Mouse (Mus musculus): ENCODE results near the gene Specc1. TPM values are rescaled to one million over a fixed set of nuclear protein-coding genes. Genes with fewer than 3 reads are reported as not detected.

The Specc1 gene
- polyA plus RNA-seq, 1 experiment: 79.7 TPM

DNA sequence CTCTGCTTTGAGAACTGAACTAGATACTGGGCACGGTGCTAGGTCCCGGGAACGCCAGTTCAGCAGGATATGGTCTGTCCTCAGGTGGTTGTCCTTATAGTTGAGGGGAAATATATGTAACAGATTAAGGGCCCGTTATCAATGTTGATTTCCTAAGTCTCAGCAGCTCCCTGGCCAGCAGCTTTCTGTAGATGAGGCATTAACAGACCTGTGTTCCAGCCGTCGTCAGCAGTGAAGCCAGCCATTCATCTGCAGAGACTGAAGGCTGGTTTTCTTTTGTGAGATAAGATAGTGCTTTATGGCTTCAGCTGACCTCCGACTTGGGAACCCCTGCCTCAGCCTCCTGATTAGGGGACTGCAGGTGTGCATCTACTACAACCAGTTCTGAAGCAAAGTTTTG is 307.5 kb downstream of the Specc1 start:
- TF ChIP-seq POLR2A (IDR thresholded peaks at IDR 0.05; ENCODE audit: borderline replicate concordance, insufficient read depth, low read length): no peak
- no peak for TF ChIP-seq CTCF (IDR thresholded peaks at IDR 0.05; ENCODE audit: borderline replicate concordance, insufficient read depth, low read depth, low read length)
- no peak for DNase-seq
- no peak overlapping the region for H3K4me3 ChIP-seq (replicated peaks; ENCODE audit: insufficient read depth, low read depth, low read length)
- H3K27ac ChIP-seq (ENCODE audit: insufficient read depth, low read length): no peak overlapping the region
- no peaks in the 10 kb centered on the region for H3K27me3 ChIP-seq (ENCODE audit: control insufficient read depth, insufficient read depth, low read length)
- no peaks in the 10 kb centered on the region for H3K4me1 ChIP-seq (ENCODE audit: control insufficient read depth, insufficient read depth, low read length)
- WGBS: 66% methylated on average over 7 of the region's 7 CpGs

DNA sequence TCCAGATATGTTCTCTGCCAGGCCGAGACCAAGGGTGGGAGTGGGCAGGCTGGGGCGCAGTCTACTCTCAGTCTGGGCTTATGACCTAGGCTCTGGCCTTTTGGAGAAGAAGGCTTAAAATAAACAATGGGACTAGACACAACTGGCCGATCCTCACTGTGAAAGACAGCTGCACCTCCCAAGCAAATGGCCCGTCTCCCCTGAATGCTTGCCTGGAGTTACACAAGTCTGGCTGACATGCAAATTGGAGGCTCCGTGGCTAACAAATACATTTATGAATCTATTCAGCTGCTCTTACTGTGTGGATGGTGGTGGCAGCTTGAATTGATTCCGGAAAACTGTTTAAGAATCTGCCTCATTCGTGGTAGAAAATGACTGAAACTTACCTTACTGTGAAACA is 309.1 kb downstream of the Specc1 start:
- 65% methylated on average over 7 of the region's 7 CpGs for WGBS
- no peak for TF ChIP-seq POLR2A (IDR thresholded peaks at IDR 0.05; ENCODE audit: borderline replicate concordance, insufficient read depth, low read length)
- no peak for TF ChIP-seq CTCF (IDR thresholded peaks at IDR 0.05; ENCODE audit: borderline replicate concordance, insufficient read depth, low read depth, low read length)
- no peaks in the 10 kb centered on the region for H3K27me3 ChIP-seq (ENCODE audit: control insufficient read depth, insufficient read depth, low read length)
- no peak overlapping the region for H3K4me3 ChIP-seq (replicated peaks; ENCODE audit: insufficient read depth, low read depth, low read length)
- DNase-seq: no peak
- no peaks in the 10 kb centered on the region for H3K4me1 ChIP-seq (ENCODE audit: control insufficient read depth, insufficient read depth, low read length)
- H3K27ac ChIP-seq (ENCODE audit: insufficient read depth, low read length): no peak overlapping the region

- no peak overlapping the region for H3K27ac ChIP-seq (ENCODE audit: insufficient read depth, low read length)
- no peaks in the 10 kb centered on the region for H3K27me3 ChIP-seq (ENCODE audit: control insufficient read depth, insufficient read depth, low read length)
- no peak overlapping the region for H3K4me3 ChIP-seq (replicated peaks; ENCODE audit: insufficient read depth, low read depth, low read length)
- WGBS: 54% methylated on average over 17 of the region's 17 CpGs
- H3K4me1 ChIP-seq (ENCODE audit: control insufficient read depth, insufficient read depth, low read length): no peaks in the 10 kb centered on the region
- no peak for TF ChIP-seq POLR2A (IDR thresholded peaks at IDR 0.05; ENCODE audit: borderline replicate concordance, insufficient read depth, low read length)
- TF ChIP-seq CTCF (IDR thresholded peaks at IDR 0.05; ENCODE audit: borderline replicate concordance, insufficient read depth, low read depth, low read length): no peak
- DNase-seq: no peak
Measured at GRCm38 (mm10) chr11:62266466-62267214, 310.1 kb downstream of the Specc1 start.

DNA sequence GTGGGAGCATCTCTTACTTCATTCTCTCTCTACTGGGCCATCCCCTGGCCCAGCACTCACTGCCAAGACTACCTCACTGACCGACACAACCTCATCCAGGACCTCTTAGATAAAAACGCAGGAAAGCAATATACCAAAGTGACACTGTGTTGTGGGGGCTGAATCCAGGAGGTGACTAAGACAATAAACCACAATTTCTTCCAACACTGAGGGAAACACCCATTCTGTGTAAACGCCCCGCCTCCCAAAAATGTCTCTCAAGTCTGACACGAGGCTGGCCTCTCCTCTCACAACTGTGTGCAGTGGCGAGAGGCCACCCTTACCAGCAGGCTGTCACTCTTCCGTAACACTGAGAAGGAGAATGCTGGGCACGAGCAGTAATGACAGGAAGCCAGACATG is 311.8 kb downstream of the Specc1 start:
- Histone ChIP-seq H3K4me3 (replicated peaks; ENCODE audit: insufficient read depth, low read depth, low read length) (no peak overlapping the region), H3K4me1 (ENCODE audit: control insufficient read depth, insufficient read depth, low read length) (no peaks in the 10 kb centered on the region), H3K27ac (ENCODE audit: insufficient read depth, low read length) (no peak overlapping the region), H3K27me3 (ENCODE audit: control insufficient read depth, insufficient read depth, low read length) (no peaks in the 10 kb centered on the region)
- no peak for DNase-seq
- TF ChIP-seq POLR2A (IDR thresholded peaks at IDR 0.05; ENCODE audit: borderline replicate concordance, insufficient read depth, low read length) (no peak), CTCF (IDR thresholded peaks at IDR 0.05; ENCODE audit: borderline replicate concordance, insufficient read depth, low read depth, low read length) (no peak)
- 75% methylated on average over 8 of the region's 8 CpGs for WGBS

- H3K4me1 ChIP-seq (ENCODE audit: control insufficient read depth, insufficient read depth, low read length): no peaks in the 10 kb centered on the region
- TF ChIP-seq CTCF (IDR thresholded peaks at IDR 0.05; ENCODE audit: borderline replicate concordance, insufficient read depth, low read depth, low read length): no peak
- no peak for TF ChIP-seq POLR2A (IDR thresholded peaks at IDR 0.05; ENCODE audit: borderline replicate concordance, insufficient read depth, low read length)
- H3K4me3 ChIP-seq (replicated peaks; ENCODE audit: insufficient read depth, low read depth, low read length): no peak overlapping the region
- no peak overlapping the region for H3K27ac ChIP-seq (ENCODE audit: insufficient read depth, low read length)
- no peak for DNase-seq
- no peaks in the 10 kb centered on the region for H3K27me3 ChIP-seq (ENCODE audit: control insufficient read depth, insufficient read depth, low read length)
- WGBS: 80% methylated on average over 12 of the region's 12 CpGs
Measured at GRCm38 (mm10) chr11:62269097-62269496, 312.5 kb downstream of the Specc1 start.

- Histone ChIP-seq H3K27ac (ENCODE audit: insufficient read depth, low read length) (no peak overlapping the region), H3K4me3 (replicated peaks; ENCODE audit: insufficient read depth, low read depth, low read length) (no peak overlapping the region), H3K4me1 (ENCODE audit: control insufficient read depth, insufficient read depth, low read length) (no peaks in the 10 kb centered on the region), H3K27me3 (ENCODE audit: control insufficient read depth, insufficient read depth, low read length) (no peaks in the 10 kb centered on the region)
- no peak for DNase-seq
- WGBS: 71% methylated on average over 5 of the region's 5 CpGs
- TF ChIP-seq POLR2A (IDR thresholded peaks at IDR 0.05; ENCODE audit: borderline replicate concordance, insufficient read depth, low read length) (no peak), CTCF (IDR thresholded peaks at IDR 0.05; ENCODE audit: borderline replicate concordance, insufficient read depth, low read depth, low read length) (no peak)
Measured at GRCm38 (mm10) chr11:62270851-62271250, 314.3 kb downstream of the Specc1 start.

Other genes starting within 250 kb of the Specc1 start
- gene Slc5a10, start 235.9 kb upstream of the Specc1 start, polyA plus RNA-seq (2012; rRNA removed): 0.05 and 0.07 TPM in 2 replicates
- gene Prpsap2, start 194.7 kb upstream of the Specc1 start, polyA plus RNA-seq (2012; rRNA removed): 41.1 and 47.1 TPM in 2 replicates
- gene Ulk2, start 101.7 kb upstream of the Specc1 start, polyA plus RNA-seq (2012; rRNA removed): 45.4 and 47.5 TPM in 2 replicates
- gene Akap10, start 26.5 kb upstream of the Specc1 start, polyA plus RNA-seq (2012; rRNA removed): 17.1 and 18.1 TPM in 2 replicates